ENCODE assay signal across 23 mouse cellular contexts in genomic region chr9:63728969-63729368, GRCm38 (mm10). TPM values are rescaled to one million over a fixed set of nuclear protein-coding genes. Genes with fewer than 3 reads are reported as not detected.
DNase-seq lines count a peak whose midpoint lies in the region; ATAC-seq and TF ChIP-seq lines count a peak whose summit lies in the region.
"Had no signal": no experiment of that assay in that cellular context is flagged by ENCODE, and none has a peak within 500 bp of the region (broad histone marks: within the 10 kb centered on the region; RNA-seq: fewer than 3 reads in every experiment).

No protein-coding gene starts in this region.

- H3K9me3 ChIP-seq in lung, embryonic 14.5 days (ENCODE audit: low read depth, low read length): no peaks in the 10 kb centered on the region
- H3K9me3 ChIP-seq in embryonic facial prominence, embryonic 12.5 days: no peaks in the 10 kb centered on the region
- H3K9me3 ChIP-seq in hindbrain, embryonic 14.5 days (ENCODE audit: control insufficient read depth, low read length): no peaks in the 10 kb centered on the region
- H3K9me3 ChIP-seq: embryonic facial prominence, embryonic 13.5 days; embryonic facial prominence, embryonic 15.5 days; forebrain, embryonic 10.5 days; forebrain, embryonic 12.5 days had no signal

- peak; percentile 32; the same call in 1 of the 2 replicates for ATAC-seq in lung, embryonic 14.5 days (ENCODE audit: insufficient read depth)
- no peak for ATAC-seq in embryonic facial prominence, embryonic 12.5 days (ENCODE audit: insufficient number of reproducible peaks, insufficient read depth, low FRiP score, low TSS enrichment)
- no peak for ATAC-seq in hindbrain, embryonic 14.5 days (ENCODE audit: low FRiP score)
- ATAC-seq: forebrain, embryonic 14.5 days; forebrain, embryonic 16.5 days had no signal

- peak; percentile 50 for DNase-seq in lung, embryonic 14.5 days
- DNase-seq in lung, adult 2 months: no peak
- DNase-seq in lung, postnatal 10 days: peak; percentile 47
- no peak for DNase-seq in lung, postnatal 14 days
- DNase-seq in hindbrain, embryonic 14.5 days (ENCODE audit: low spot score): no peak
- DNase-seq: adrenal gland, adult 2 months; adrenal gland, postnatal 10 days; adrenal gland, postnatal 25 days; cerebellum, adult 11 months; cerebellum, adult 18-20 months; cerebellum, adult 8-10 months; cerebellum, adult 9-11 months; cerebellum, postnatal 14 days; cerebellum, postnatal 36 days; embryo, embryonic 11 days had no signal

- no peak for TF ChIP-seq CTCF in lung, embryonic 14.5 days (IDR thresholded peaks at IDR 0.05; ENCODE audit: low read depth)
- TF ChIP-seq CTCF in lung, adult 2 months (IDR thresholded peaks at IDR 0.05; ENCODE audit: insufficient read depth, low read length): no peak

- H3K36me3 ChIP-seq in lung, embryonic 14.5 days (ENCODE audit: insufficient read depth): 0 out of 2 replicates have a peak, but pooled peaks cover 11% of the 10 kb centered on the region
- H3K36me3 ChIP-seq in embryonic facial prominence, embryonic 12.5 days: 0 out of 2 replicates have a peak, but pooled peaks cover under 1% of the 10 kb centered on the region
- no peaks in the 10 kb centered on the region for H3K36me3 ChIP-seq in hindbrain, embryonic 14.5 days (replicated peaks; ENCODE audit: control insufficient read depth, insufficient read depth)
- H3K36me3 ChIP-seq: embryonic facial prominence, embryonic 15.5 days had no signal

- H3K4me1 ChIP-seq in lung, embryonic 14.5 days (ENCODE audit: insufficient read depth): peaks cover 15% of the 10 kb centered on the region; the same call in 1 of the 2 replicates
- H3K4me1 ChIP-seq in lung, adult 2 months (ENCODE audit: control insufficient read depth, insufficient read depth, low read length): peaks cover 9% of the 10 kb centered on the region
- H3K4me1 ChIP-seq in embryonic facial prominence, embryonic 12.5 days: peaks cover 37% of the 10 kb centered on the region
- H3K4me1 ChIP-seq in hindbrain, embryonic 14.5 days (replicated peaks; ENCODE audit: control insufficient read depth, insufficient read depth, low read length): no peaks in the 10 kb centered on the region

- H3K27me3 ChIP-seq in lung, embryonic 14.5 days (ENCODE audit: insufficient read depth, low read length): no peaks in the 10 kb centered on the region
- H3K27me3 ChIP-seq in embryonic facial prominence, embryonic 12.5 days: no peaks in the 10 kb centered on the region
- no peaks in the 10 kb centered on the region for H3K27me3 ChIP-seq in hindbrain, embryonic 14.5 days (ENCODE audit: control insufficient read depth, insufficient read depth, low read length)
- H3K27me3 ChIP-seq: embryonic facial prominence, embryonic 13.5 days; embryonic facial prominence, embryonic 15.5 days; forebrain, embryonic 12.5 days had no signal

- 57% methylated on average over 10 of the region's 10 CpGs for WGBS in lung, embryonic 14.5 days
- 70% methylated on average over 10 of the region's 10 CpGs for WGBS in lung, adult 2 months
- whole genome bisulfite sequencing in embryonic facial prominence, embryonic 12.5 days: 69% methylated on average over 10 of the region's 10 CpGs
- 77% methylated on average over 10 of the region's 10 CpGs for WGBS in hindbrain, embryonic 14.5 days

- H3K4me3 ChIP-seq in lung, embryonic 14.5 days (ENCODE audit: low read depth, low read length): no peak overlapping the region
- no peak overlapping the region for H3K4me3 ChIP-seq in lung, adult 2 months (replicated peaks; ENCODE audit: extremely low read depth, low read depth, low read length)
- no peak overlapping the region for H3K4me3 ChIP-seq in embryonic facial prominence, embryonic 12.5 days
- H3K4me3 ChIP-seq in hindbrain, embryonic 14.5 days (replicated peaks; ENCODE audit: low read length): no peak overlapping the region
- H3K4me3 ChIP-seq: embryonic facial prominence, embryonic 13.5 days; embryonic facial prominence, embryonic 15.5 days; erythroblast, embryonic 14.5 days; forebrain, embryonic 10.5 days; forebrain, embryonic 12.5 days had no signal

- no peak for TF ChIP-seq POLR2A in lung, adult 2 months (IDR thresholded peaks at IDR 0.05; ENCODE audit: borderline replicate concordance, extremely low read depth, low read depth, low read length)

- H3K9ac ChIP-seq in lung, embryonic 14.5 days: no peak overlapping the region
- no peak overlapping the region for H3K9ac ChIP-seq in embryonic facial prominence, embryonic 12.5 days
- no peak overlapping the region for H3K9ac ChIP-seq in hindbrain, embryonic 14.5 days
- H3K9ac ChIP-seq: embryonic facial prominence, embryonic 13.5 days; embryonic facial prominence, embryonic 15.5 days; forebrain, embryonic 12.5 days had no signal

- H3K27ac ChIP-seq in lung, embryonic 14.5 days (ENCODE audit: low read depth): peak overlapping the region; percentile 6; the same call in 1 of the 2 replicates
- peak overlapping the region; percentile 57; the same call in 1 of the 2 replicates for H3K27ac ChIP-seq in embryonic facial prominence, embryonic 12.5 days
- H3K27ac ChIP-seq in hindbrain, embryonic 14.5 days: no peak overlapping the region
- H3K27ac ChIP-seq: embryonic facial prominence, embryonic 13.5 days; embryonic facial prominence, embryonic 15.5 days; forebrain, embryonic 10.5 days; forebrain, embryonic 12.5 days had no signal

- no peak overlapping the region for H3K4me2 ChIP-seq in lung, embryonic 14.5 days
- no peak overlapping the region for H3K4me2 ChIP-seq in embryonic facial prominence, embryonic 12.5 days (replicated peaks)
- H3K4me2 ChIP-seq in hindbrain, embryonic 14.5 days (replicated peaks): no peak overlapping the region
- H3K4me2 ChIP-seq: embryonic facial prominence, embryonic 13.5 days; embryonic facial prominence, embryonic 15.5 days; forebrain, embryonic 12.5 days had no signal

RNA-seq across cellular contexts. Expression of gene Smad3, which starts 28.8 kb away (rescaled TPM):
- 16.1 and 16.4 TPM in 2 replicates for polyA plus RNA-seq in lung, embryonic 14.5 days (2014; fragmentation: Nextera tagmentation; extraction: Ambion mirVana)
- polyA plus RNA-seq in lung, adult 2 months (2012; rRNA removed): 34.6 and 41.0 TPM in 2 replicates
- polyA plus RNA-seq in embryonic facial prominence, embryonic 12.5 days (2016; fragmentation: Nextera tagmentation; extraction: Ambion mirVana): 37.4 and 38.6 TPM in 2 replicates
- 7.3 and 9.0 TPM in 2 replicates for polyA plus RNA-seq in hindbrain, embryonic 14.5 days (2014; fragmentation: Nextera tagmentation; extraction: Ambion mirVana)

Comparison
In these comparisons a context has a peak if more than half of its experiments do, and no peak if none do; other contexts are left out.
1. DNase-seq: peak in lung, embryonic 14.5 days (single experiment) and lung, postnatal 10 days (single experiment); none in lung, adult 2 months (single experiment), lung, postnatal 14 days (single experiment) and hindbrain, embryonic 14.5 days (single experiment).